Mouse (Mus musculus) embryonic stem cell, embryonic (primary cell): Measurements from ENCODE around the gene Gm4565.
"Not testable (repeated sequence)": the region's sequence is repeated elsewhere in the genome, so short reads cannot be mapped to it uniquely, and the experiment has no call there.

Experiments used
- CTCF ChIA-PET, 4 experiments: fragments of 300-600 bp in 2 of 4; fragments of 350-600 bp in 2 of 4; sonication (Branson Sonifier 250); formaldehyde crosslinking; loops; one replicate each; lab custom pipeline; 2022; ENCODE audit warnings: inconsistent platforms in 2 of 4; lab: Charles Lee
- POLR2A ChIA-PET, 4 experiments: fragments of 300-600 bp in 2 of 4; fragments of 350-600 bp in 2 of 4; sonication (Branson Sonifier 250); formaldehyde crosslinking; loops; one replicate each; lab custom pipeline; 2022; ENCODE audit warnings: antibody characterized with exemption in 4 of 4, inconsistent platforms in 1 of 4; lab: Charles Lee

The Gm4565 gene

GRCm38 (mm10) chr7:22588027-22588426 lies at the start of gene Gm4565:
TSS of gene Gm4565 (minus strand) at chr7:22588127.
- CTCF ChIA-PET, POLR2A ChIA-PET: not testable (repeated sequence)

GRCm38 (mm10) chr7:22565243-22565642 lies 22.7 kb downstream of the Gm4565 start, which contains the start of gene Gm4201:
TSS of gene Gm4201 (minus strand) at chr7:22565343.
- CTCF ChIA-PET, POLR2A ChIA-PET: not testable (repeated sequence)

GRCm38 (mm10) chr7:22534787-22535186 lies 53.1 kb downstream of the Gm4565 start, which contains the start of gene Gm8677:
TSS of gene Gm8677 (minus strand) at chr7:22534887.
- POLR2A ChIA-PET, CTCF ChIA-PET: not testable (repeated sequence)
